Mouse (Mus musculus) ES-Bruce4 (cell line): ENCODE results near the gene Tsnax. TPM values are rescaled to one million over a fixed set of nuclear protein-coding genes. Genes with fewer than 3 reads are reported as not detected.

ENCODE experiments used
- H3K27ac ChIP-seq: 2 replicates; pipeline ENCODE4 v1.5.1; 2012; ENCODE audit warnings: low read length, inconsistent platforms; ENCODE audit not compliant: insufficient read depth
- H3K27me3 ChIP-seq: 2 replicates; pipeline ENCODE4 v1.6.1; 2012; ENCODE audit warnings: mild to moderate bottlenecking, low read length, inconsistent platforms; ENCODE audit not compliant: control insufficient read depth, poor library complexity, insufficient read depth, severe bottlenecking
- H3K36me3 ChIP-seq: 2 replicates; pipeline ENCODE4 v1.6.1; 2012; ENCODE audit warnings: inconsistent platforms, mild to moderate bottlenecking, low read length, moderate library complexity; ENCODE audit not compliant: control insufficient read depth, poor library complexity, insufficient read depth, severe bottlenecking
- H3K4me1 ChIP-seq: one replicate; pipeline ENCODE4 v1.8.1; 2011; ENCODE audit warnings: low read length; ENCODE audit not compliant: control insufficient read depth, insufficient read depth
- H3K4me3 ChIP-seq: 2 replicates; pipeline ENCODE4 v1.5.1; 2011; ENCODE audit warnings: low read depth, mild to moderate bottlenecking, low read length
- H3K9ac ChIP-seq: 2 replicates; pipeline ENCODE4 v1.6.1; 2012; ENCODE audit warnings: low read depth, mild to moderate bottlenecking, inconsistent platforms; ENCODE audit not compliant: poor library complexity, severe bottlenecking
- H3K9me3 ChIP-seq: replicated peaks from 2 replicates; pipeline ENCODE4 v1.6.1; 2012; ENCODE audit warnings: mild to moderate bottlenecking, low read length, inconsistent platforms; ENCODE audit not compliant: control insufficient read depth, poor library complexity, insufficient read depth, severe bottlenecking
- CTCF ChIP-seq: IDR thresholded peaks from one replicate; pipeline ENCODE4 v1.8.1; 2011; ENCODE audit warnings: low read depth, low read length
- EP300 ChIP-seq: IDR thresholded peaks from 2 replicates; pipeline ENCODE4 v1.6.1; 2011; ENCODE audit warnings: low read depth, low read length; ENCODE audit not compliant: insufficient read depth
- POLR2A ChIP-seq: IDR thresholded peaks from one replicate; pipeline ENCODE4 v1.8.1; 2011; ENCODE audit warnings: low read length; ENCODE audit not compliant: insufficient read depth
- polyA plus RNA-seq: library from polyadenylated mRNA; stranded (reverse); fragments of >200 nt; gene quantifications from 2 replicates; pipeline ENCODE4 v1.2.4, GENCODE M21; 2011; ENCODE audit warnings: low read depth; ENCODE audit not compliant: missing spikeins, insufficient read depth, insufficient read length

Gene Tsnax
- polyA plus RNA-seq, 1 experiment, result 51.2 TPM

DNA sequence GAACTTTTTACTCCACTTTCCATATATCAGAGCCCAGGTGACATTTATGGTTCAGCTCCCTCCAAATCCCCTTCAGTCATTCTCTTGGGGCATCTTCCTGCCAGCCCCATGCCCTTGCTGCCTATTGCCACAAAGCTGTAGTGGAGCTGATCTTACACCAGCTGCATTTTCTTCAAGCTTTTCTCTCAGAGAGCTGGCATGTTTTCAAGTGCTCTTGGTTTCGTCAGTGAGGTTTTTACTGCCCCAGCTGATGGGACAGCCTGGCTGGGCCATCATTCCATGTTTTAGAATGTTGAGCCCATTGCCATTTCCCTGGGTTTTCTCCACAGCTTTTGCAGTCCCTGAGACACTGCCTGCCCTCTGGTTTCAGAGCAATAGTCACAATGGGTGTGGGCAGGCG lies 17.0 kb upstream of the Tsnax start:
- no peaks in the 10 kb centered on the region; the same call in 1 of the 2 replicates for H3K27me3 ChIP-seq
- H3K9ac ChIP-seq, result no peak overlapping the region
- H3K27ac ChIP-seq, result no peak overlapping the region
- TF ChIP-seq EP300 (no peak), CTCF (no peak), POLR2A (no peak)
- H3K4me1 ChIP-seq, result no peaks in the 10 kb centered on the region
- no peaks in the 10 kb centered on the region for H3K36me3 ChIP-seq
- no peak overlapping the region for H3K4me3 ChIP-seq
- peaks cover 10% of the 10 kb centered on the region; the same call in 1 of the 2 replicates for H3K9me3 ChIP-seq

DNA sequence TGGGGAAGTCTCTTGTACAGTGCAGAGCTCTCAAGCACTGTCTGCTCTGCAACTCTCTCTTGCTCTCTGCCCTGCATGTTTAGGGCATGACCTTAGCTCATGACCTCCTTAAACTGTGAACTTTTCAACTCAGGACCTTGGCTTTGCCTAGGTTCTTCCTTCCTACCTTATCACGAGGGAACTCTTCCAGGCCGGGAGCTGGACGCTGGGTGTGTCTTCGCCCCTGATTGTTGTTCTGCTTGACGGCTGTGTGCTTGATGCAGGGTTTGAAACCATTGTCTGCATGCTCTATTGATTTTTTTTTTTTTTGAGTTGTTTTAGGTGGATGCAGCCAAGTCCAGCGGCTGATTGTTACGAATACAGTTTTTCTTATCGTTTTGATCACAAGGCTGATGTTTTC lies 11.3 kb downstream of the Tsnax start:
- H3K27me3 ChIP-seq, result no peaks in the 10 kb centered on the region
- TF ChIP-seq POLR2A (no peak), EP300 (no peak), CTCF (no peak)
- H3K9ac ChIP-seq, result no peak overlapping the region
- no peaks in the 10 kb centered on the region for H3K9me3 ChIP-seq
- no peak overlapping the region for H3K27ac ChIP-seq
- peaks cover 22% of the 10 kb centered on the region for H3K36me3 ChIP-seq
- no peaks in the 10 kb centered on the region for H3K4me1 ChIP-seq
- H3K4me3 ChIP-seq, result no peak overlapping the region

- Histone ChIP-seq H3K4me1 (no peaks in the 10 kb centered on the region), H3K27me3 (no peaks in the 10 kb centered on the region), H3K36me3 (peaks cover 27% of the 10 kb centered on the region), H3K4me3 (no peak overlapping the region), H3K9me3 (no peaks in the 10 kb centered on the region), H3K27ac (no peak overlapping the region), H3K9ac (no peak overlapping the region)
- TF ChIP-seq EP300 (no peak), CTCF (no peak), POLR2A (no peak)
Measured at GRCm38 (mm10) chr8:125027211-125027610, 14.4 kb downstream of the Tsnax start.

DNA sequence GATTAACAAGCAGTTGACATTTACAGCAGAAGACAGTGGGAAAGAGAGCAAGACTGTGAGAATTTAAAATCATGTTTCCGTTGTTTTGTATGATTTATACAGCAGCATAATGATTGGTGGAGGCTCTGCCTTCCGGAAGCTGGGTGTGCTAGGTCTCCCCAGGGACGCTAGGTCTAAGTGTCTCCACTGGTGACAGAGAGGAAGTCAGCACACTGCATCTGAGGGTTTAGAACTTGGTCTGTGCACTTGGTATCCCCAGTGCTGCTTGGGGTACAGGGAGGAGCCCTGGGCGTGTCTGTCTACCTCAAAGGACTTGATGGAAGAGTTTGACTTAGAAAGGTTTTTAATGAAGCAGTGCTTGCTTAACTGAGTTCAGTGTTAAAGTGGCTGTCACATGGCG lies 16.0 kb downstream of the Tsnax start:
- Histone ChIP-seq H3K4me3 (no peak overlapping the region), H3K36me3 (peaks cover 29% of the 10 kb centered on the region), H3K27ac (no peak overlapping the region), H3K27me3 (no peaks in the 10 kb centered on the region), H3K9me3 (no peaks in the 10 kb centered on the region), H3K9ac (no peak overlapping the region), H3K4me1 (no peaks in the 10 kb centered on the region)
- TF ChIP-seq CTCF, result no peak
- TF ChIP-seq POLR2A, result no peak
- TF ChIP-seq EP300, result no peak

GRCm38 (mm10) chr8:125031276-125031675 lies 18.5 kb downstream of the Tsnax start:
- H3K27ac ChIP-seq, result no peak overlapping the region
- H3K27me3 ChIP-seq, result no peaks in the 10 kb centered on the region
- no peak overlapping the region for H3K9ac ChIP-seq
- no peak overlapping the region for H3K4me3 ChIP-seq
- peaks cover 15% of the 10 kb centered on the region for H3K36me3 ChIP-seq
- TF ChIP-seq EP300 (no peak), CTCF (no peak), POLR2A (no peak)
- H3K4me1 ChIP-seq, result no peaks in the 10 kb centered on the region
- no peaks in the 10 kb centered on the region for H3K9me3 ChIP-seq

DNA sequence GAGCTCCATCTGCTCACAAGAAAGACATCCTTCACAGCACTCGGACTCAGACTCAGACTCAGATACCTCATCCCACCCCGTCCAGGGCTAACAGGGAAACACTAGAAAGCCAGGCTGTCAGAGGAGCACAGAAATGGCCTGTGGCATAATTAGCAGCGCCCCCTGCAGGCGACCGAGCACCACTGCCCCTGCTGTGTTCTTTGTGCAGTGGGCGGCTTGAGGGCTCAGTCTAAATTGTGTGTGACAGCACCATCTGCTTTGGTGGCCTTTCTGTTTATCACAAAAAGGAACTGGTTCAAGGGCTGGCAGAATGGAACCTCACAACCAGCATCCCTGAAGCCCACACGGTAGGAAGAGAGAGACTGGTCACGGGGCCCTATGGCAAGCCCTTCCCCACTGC lies 21.9 kb downstream of the Tsnax start:
- Histone ChIP-seq H3K36me3 (peaks cover 5% of the 10 kb centered on the region), H3K27me3 (no peaks in the 10 kb centered on the region), H3K4me1 (no peaks in the 10 kb centered on the region), H3K9ac (no peak overlapping the region), H3K4me3 (no peak overlapping the region), H3K9me3 (no peaks in the 10 kb centered on the region), H3K27ac (no peak overlapping the region)
- TF ChIP-seq POLR2A, result no peak
- peak; percentile 86 for TF ChIP-seq CTCF
- TF ChIP-seq EP300, result no peak
